Mouse (Mus musculus): ENCODE measurements around the gene Pde4c. TPM values are rescaled to one million over a fixed set of nuclear protein-coding genes. Genes with fewer than 3 reads are reported as not detected.

The Pde4c gene
- polyA plus RNA-seq, 1 experiment = 1.9 TPM

GRCm38 (mm10) chr8:70737705-70738104 lies 14.2 kb downstream of the Pde4c start:
- Histone ChIP-seq H3K27me3 (ENCODE audit: control insufficient read depth, insufficient read depth, low read length, poor library complexity, severe bottlenecking) (no peaks in the 10 kb centered on the region), H3K36me3 (ENCODE audit: control insufficient read depth, insufficient read depth, low read length, poor library complexity, severe bottlenecking) (no peaks in the 10 kb centered on the region), H3K27ac (ENCODE audit: insufficient read depth, low read length) (no peak overlapping the region), H3K4me3 (ENCODE audit: low read depth, low read length) (no peak overlapping the region), H3K9me3 (replicated peaks; ENCODE audit: control insufficient read depth, insufficient read depth, low read length, poor library complexity, severe bottlenecking) (no peaks in the 10 kb centered on the region), H3K4me1 (ENCODE audit: control insufficient read depth, insufficient read depth, low read length) (no peaks in the 10 kb centered on the region), H3K9ac (ENCODE audit: low read depth, poor library complexity, severe bottlenecking) (no peak overlapping the region)
- TF ChIP-seq EP300 (IDR thresholded peaks at IDR 0.05; ENCODE audit: insufficient read depth, low read depth, low read length) (no peak), CTCF (IDR thresholded peaks at IDR 0.05; ENCODE audit: low read depth, low read length) (no peak), POLR2A (IDR thresholded peaks at IDR 0.05; ENCODE audit: insufficient read depth, low read length) (no peak)

DNA sequence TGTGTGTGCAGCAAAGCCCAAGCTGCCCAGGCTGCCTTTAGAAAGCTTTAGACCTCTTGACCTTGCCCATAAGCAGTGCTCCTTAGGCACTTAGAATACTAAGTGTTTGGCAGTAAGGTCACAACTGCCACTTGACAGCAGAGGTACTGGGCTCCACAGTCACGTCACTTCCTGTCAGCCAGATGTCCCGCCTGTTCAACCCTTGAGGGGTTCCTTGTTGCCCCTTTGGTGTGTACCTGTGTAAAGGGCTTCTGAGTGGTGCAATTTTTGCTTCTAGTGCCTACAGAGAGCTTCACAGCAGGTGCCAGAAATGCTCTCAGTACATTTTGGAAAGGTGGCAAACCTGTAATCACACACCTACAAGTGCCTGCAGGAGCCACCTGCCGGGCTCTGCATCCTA lies 14.7 kb downstream of the Pde4c start:
- H3K4me3 ChIP-seq (ENCODE audit: low read depth, low read length) = no peak overlapping the region
- no peaks in the 10 kb centered on the region for H3K4me1 ChIP-seq (ENCODE audit: control insufficient read depth, insufficient read depth, low read length)
- TF ChIP-seq CTCF (IDR thresholded peaks at IDR 0.05; ENCODE audit: low read depth, low read length) (no peak), EP300 (IDR thresholded peaks at IDR 0.05; ENCODE audit: insufficient read depth, low read depth, low read length) (no peak), POLR2A (IDR thresholded peaks at IDR 0.05; ENCODE audit: insufficient read depth, low read length) (no peak)
- H3K9ac ChIP-seq (ENCODE audit: low read depth, poor library complexity, severe bottlenecking) = no peak overlapping the region
- H3K27ac ChIP-seq (ENCODE audit: insufficient read depth, low read length) = no peak overlapping the region
- H3K27me3 ChIP-seq (ENCODE audit: control insufficient read depth, insufficient read depth, low read length, poor library complexity, severe bottlenecking) = no peaks in the 10 kb centered on the region
- H3K36me3 ChIP-seq (ENCODE audit: control insufficient read depth, insufficient read depth, low read length, poor library complexity, severe bottlenecking) = no peaks in the 10 kb centered on the region
- no peaks in the 10 kb centered on the region for H3K9me3 ChIP-seq (replicated peaks; ENCODE audit: control insufficient read depth, insufficient read depth, low read length, poor library complexity, severe bottlenecking)

DNA sequence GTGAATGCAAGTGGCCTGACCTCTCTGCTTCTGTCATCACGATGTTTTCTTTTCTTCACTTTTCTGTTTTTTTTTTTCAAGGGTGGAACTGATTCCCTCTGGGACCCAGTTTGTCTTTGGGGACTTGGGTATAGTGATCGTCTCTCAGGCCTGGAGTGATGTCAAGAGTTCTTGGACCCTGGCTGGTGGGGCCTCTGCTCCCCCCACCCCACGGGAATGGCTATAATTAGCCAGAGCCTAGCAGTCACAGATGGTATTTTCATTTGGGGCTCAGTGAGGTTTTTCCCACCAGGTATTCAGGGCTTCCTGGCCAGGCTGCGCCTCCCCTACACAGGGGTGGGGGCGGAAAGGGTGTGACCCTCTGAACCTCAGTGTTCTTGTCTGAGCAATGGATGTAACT lies 18.1 kb downstream of the Pde4c start:
- TF ChIP-seq POLR2A (IDR thresholded peaks at IDR 0.05; ENCODE audit: insufficient read depth, low read length) = no peak
- TF ChIP-seq EP300 (IDR thresholded peaks at IDR 0.05; ENCODE audit: insufficient read depth, low read depth, low read length) = no peak
- no peak for TF ChIP-seq CTCF (IDR thresholded peaks at IDR 0.05; ENCODE audit: low read depth, low read length)
- Histone ChIP-seq H3K9me3 (replicated peaks; ENCODE audit: control insufficient read depth, insufficient read depth, low read length, poor library complexity, severe bottlenecking) (no peaks in the 10 kb centered on the region), H3K27me3 (ENCODE audit: control insufficient read depth, insufficient read depth, low read length, poor library complexity, severe bottlenecking) (no peaks in the 10 kb centered on the region)

GRCm38 (mm10) chr8:70742176-70742575 lies 18.7 kb downstream of the Pde4c start:
- Histone ChIP-seq H3K9ac (ENCODE audit: low read depth, poor library complexity, severe bottlenecking) (no peak overlapping the region), H3K4me3 (ENCODE audit: low read depth, low read length) (no peak overlapping the region), H3K36me3 (ENCODE audit: control insufficient read depth, insufficient read depth, low read length, poor library complexity, severe bottlenecking) (no peaks in the 10 kb centered on the region), H3K9me3 (replicated peaks; ENCODE audit: control insufficient read depth, insufficient read depth, low read length, poor library complexity, severe bottlenecking) (no peaks in the 10 kb centered on the region), H3K27me3 (ENCODE audit: control insufficient read depth, insufficient read depth, low read length, poor library complexity, severe bottlenecking) (no peaks in the 10 kb centered on the region), H3K4me1 (ENCODE audit: control insufficient read depth, insufficient read depth, low read length) (no peaks in the 10 kb centered on the region), H3K27ac (ENCODE audit: insufficient read depth, low read length) (no peak overlapping the region)
- TF ChIP-seq EP300 (IDR thresholded peaks at IDR 0.05; ENCODE audit: insufficient read depth, low read depth, low read length) (no peak), POLR2A (IDR thresholded peaks at IDR 0.05; ENCODE audit: insufficient read depth, low read length) (no peak), CTCF (IDR thresholded peaks at IDR 0.05; ENCODE audit: low read depth, low read length) (no peak)

More for the DNA sequence above, 18.1 kb downstream of the Pde4c start:
- Histone ChIP-seq H3K9ac (ENCODE audit: low read depth, poor library complexity, severe bottlenecking) (no peak overlapping the region), H3K4me3 (ENCODE audit: low read depth, low read length) (no peak overlapping the region), H3K27ac (ENCODE audit: insufficient read depth, low read length) (no peak overlapping the region), H3K4me1 (ENCODE audit: control insufficient read depth, insufficient read depth, low read length) (no peaks in the 10 kb centered on the region), H3K36me3 (ENCODE audit: control insufficient read depth, insufficient read depth, low read length, poor library complexity, severe bottlenecking) (no peaks in the 10 kb centered on the region)

GRCm38 (mm10) chr8:70742981-70743655 lies 19.6 kb downstream of the Pde4c start:
- H3K27ac ChIP-seq (ENCODE audit: insufficient read depth, low read length) = no peak overlapping the region
- TF ChIP-seq CTCF (IDR thresholded peaks at IDR 0.05; ENCODE audit: low read depth, low read length) (no peak), EP300 (IDR thresholded peaks at IDR 0.05; ENCODE audit: insufficient read depth, low read depth, low read length) (no peak), POLR2A (IDR thresholded peaks at IDR 0.05; ENCODE audit: insufficient read depth, low read length) (no peak)
- no peaks in the 10 kb centered on the region for H3K27me3 ChIP-seq (ENCODE audit: control insufficient read depth, insufficient read depth, low read length, poor library complexity, severe bottlenecking)
- H3K4me3 ChIP-seq (ENCODE audit: low read depth, low read length) = peak overlapping the region; percentile 58
- H3K36me3 ChIP-seq (ENCODE audit: control insufficient read depth, insufficient read depth, low read length, poor library complexity, severe bottlenecking) = no peaks in the 10 kb centered on the region
- no peaks in the 10 kb centered on the region for H3K9me3 ChIP-seq (replicated peaks; ENCODE audit: control insufficient read depth, insufficient read depth, low read length, poor library complexity, severe bottlenecking)
- H3K9ac ChIP-seq (ENCODE audit: low read depth, poor library complexity, severe bottlenecking) = peak overlapping the region; percentile 64
- no peaks in the 10 kb centered on the region for H3K4me1 ChIP-seq (ENCODE audit: control insufficient read depth, insufficient read depth, low read length)

Measured in ES-Bruce4 (cell line).